Mouse (Mus musculus): ENCODE data around the gene Enah.

GRCm38 (mm10) chr1:181896991-181897390 lies 122.8 kb downstream of the Enah start:
- TF ChIP-seq EP300 (IDR thresholded peaks at IDR 0.05; ENCODE audit: low read depth) (no peak), CTCF (IDR thresholded peaks at IDR 0.05; ENCODE audit: low read depth) (no peak)
